Mouse (Mus musculus) embryonic fibroblast, embryonic 13.5 days (primary cell): ENCODE data around the gene Zfpl1.
A peak's percentile ranks its signal among the peaks of the same experiment; 100 is the strongest.

Experiments used
- CTCF ChIP-seq: IDR thresholded peaks from 2 replicates; pipeline ENCODE4 v1.5.1; 2011; ENCODE audit warnings: mild to moderate bottlenecking, control low read depth, low read length, moderate library complexity, borderline replicate concordance; ENCODE audit not compliant: insufficient read depth
- POLR2A ChIP-seq: IDR thresholded peaks from 2 replicates; pipeline ENCODE4 v1.6.1; 2011; ENCODE audit warnings: low read depth, mild to moderate bottlenecking, control low read depth, low read length, moderate library complexity

DNA sequence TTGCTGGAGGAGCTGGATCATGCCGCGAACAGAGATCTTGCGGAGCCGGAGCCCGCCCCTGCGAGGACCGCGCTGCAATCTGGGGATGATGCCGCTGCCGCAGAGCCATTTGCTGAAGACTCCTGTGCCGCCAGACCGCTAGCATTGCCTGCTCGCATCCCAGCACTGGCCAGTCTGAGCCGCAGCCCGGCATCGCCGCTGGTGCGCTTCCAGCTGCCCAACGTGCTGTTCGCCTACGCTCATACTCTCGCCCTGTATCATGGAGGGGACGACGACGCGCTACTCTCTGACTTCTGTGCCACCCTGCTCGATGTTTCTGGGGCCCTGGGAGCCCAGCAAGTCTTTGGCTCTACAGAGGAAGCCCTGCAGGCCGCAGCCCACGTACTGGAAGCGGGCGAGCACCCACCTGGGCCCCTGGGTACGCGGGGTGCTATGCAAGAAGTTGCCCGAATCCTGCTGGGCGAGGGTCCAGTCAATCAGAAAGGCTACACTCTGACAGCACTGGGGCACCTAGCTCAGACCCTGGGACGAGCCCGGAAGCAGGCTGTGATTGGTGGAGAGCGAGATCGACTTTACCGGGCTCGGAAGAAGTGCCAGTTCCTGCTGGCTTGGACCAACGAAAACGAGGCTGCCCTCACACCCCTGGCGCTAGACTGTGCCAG is 23.0 kb downstream of the Zfpl1 start:
- TF ChIP-seq CTCF, result no peak
- TF ChIP-seq POLR2A, result peak; percentile 46; the same call in 1 of the 2 replicates
